Mouse (Mus musculus): ENCODE results near the gene Lamtor3.

DNA sequence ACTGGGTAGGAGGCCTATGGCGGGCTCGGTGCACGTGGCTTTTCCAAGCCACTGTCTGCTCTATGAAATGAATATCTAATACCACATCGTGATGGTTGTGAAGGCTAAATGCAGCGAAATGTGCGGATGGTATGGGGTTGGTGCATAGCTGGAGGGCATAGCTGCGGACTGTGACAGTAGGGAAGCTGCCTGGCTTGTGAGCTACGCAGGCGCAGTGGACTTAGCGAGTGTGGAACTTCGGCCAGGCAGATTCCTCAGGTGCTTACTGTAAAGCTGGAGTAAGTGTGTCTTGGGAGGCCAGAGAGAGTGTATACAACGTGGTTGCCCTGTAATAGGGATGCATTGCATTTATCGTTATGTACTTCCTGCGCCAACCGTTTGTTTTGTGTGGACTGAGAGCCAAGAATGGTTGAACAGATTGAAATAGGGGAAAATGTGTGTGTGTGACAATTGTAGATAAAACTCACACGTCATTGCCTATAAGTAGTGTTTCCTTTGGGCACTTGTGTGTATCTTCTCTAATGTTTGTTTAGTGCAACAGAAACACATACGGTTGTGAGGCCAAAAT lies 57.6 kb downstream of the Lamtor3 start:
- TF ChIP-seq CTCF (conservative IDR thresholded peaks at IDR 0.05; ENCODE audit: insufficient read depth, insufficient read length, low read depth, low read length): no peak
- TF ChIP-seq POLR2A (IDR thresholded peaks at IDR 0.05; ENCODE audit: low read depth, low read length): no peak

Measured in kidney, adult 2 months (tissue).